Mouse (Mus musculus) MEL (cell line): Measurements from ENCODE around the gene Inava. TPM values are rescaled to one million over a fixed set of nuclear protein-coding genes. Genes with fewer than 3 reads are reported as not detected.
A peak's percentile ranks its signal among the peaks of the same experiment; 100 is the strongest.

Experiments used
- DNase-seq: peaks from one replicate; pipeline ENCODE4 v3.0.0; 2011; ENCODE audit warnings: low read depth, low spot score
- H3K27ac ChIP-seq: 2 replicates; pipeline ENCODE4 v1.5.1; 2012; ENCODE audit warnings: low read depth, mild to moderate bottlenecking, control low read depth, low read length, moderate library complexity; ENCODE audit not compliant: control insufficient read depth
- H3K27me3 ChIP-seq, 2 experiments: fragments of 150-350 bp in 1 of 2; sonication (generic) in 1 of 2; 2 replicates each; pipeline ENCODE4 v1.6.1; 2012; ENCODE audit warnings: low read length in 2 of 2, mild to moderate bottlenecking in 2 of 2, improper control_type of control experiment in 1 of 2, moderate library complexity in 1 of 2; ENCODE audit not compliant: insufficient read depth in 2 of 2, control insufficient read depth in 1 of 2
- H3K36me3 ChIP-seq, 2 experiments: 2 replicates each; pipeline ENCODE4 v1.6.1; 2012 to 2014; ENCODE audit warnings: low read length in 2 of 2, improper control_type of control experiment in 1 of 2, inconsistent platforms in 1 of 2, mild to moderate bottlenecking in 1 of 2; ENCODE audit not compliant: insufficient read depth in 2 of 2, control insufficient read depth in 1 of 2
- H3K4me1 ChIP-seq, 2 experiments: fragments of 150-350 bp in 1 of 2; sonication (generic) in 1 of 2; 2 replicates each; pipeline ENCODE4 v1.6.1; 2012; ENCODE audit warnings: low read length in 2 of 2, improper control_type of control experiment in 1 of 2, mild to moderate bottlenecking in 1 of 2; ENCODE audit not compliant: insufficient read depth in 2 of 2, control insufficient read depth in 1 of 2
- H3K4me3 ChIP-seq, 2 experiments: fragments of 150-350 bp in 1 of 2; sonication (generic) in 1 of 2; 2 replicates each; pipeline ENCODE4 v1.5.1; 2012; ENCODE audit warnings: low read depth in 2 of 2, low read length in 2 of 2, mild to moderate bottlenecking in 2 of 2, moderate library complexity in 2 of 2, control low read depth in 1 of 2, improper control_type of control experiment in 1 of 2; ENCODE audit not compliant: control insufficient read depth in 1 of 2, insufficient read depth in 1 of 2
- H3K79me2 ChIP-seq: 2 replicates; pipeline ENCODE4 v1.6.1; 2012; ENCODE audit warnings: mild to moderate bottlenecking, low read length, moderate library complexity; ENCODE audit not compliant: control insufficient read depth, poor library complexity, insufficient read depth
- H3K9ac ChIP-seq: 2 replicates; pipeline ENCODE4 v1.6.1; 2012; ENCODE audit warnings: low read depth, mild to moderate bottlenecking, control low read depth, low read length, moderate library complexity; ENCODE audit not compliant: control insufficient read depth, poor library complexity, severe bottlenecking
- H3K9me3 ChIP-seq: fragments of 150-350 bp; sonication (generic); replicated peaks from 2 replicates; pipeline ENCODE4 v1.6.1; 2012; ENCODE audit warnings: mild to moderate bottlenecking, low read length, improper control_type of control experiment, moderate library complexity; ENCODE audit not compliant: insufficient read depth
- BHLHE40 ChIP-seq: IDR thresholded peaks from 2 replicates; pipeline ENCODE4 v1.6.1; 2012; ENCODE audit warnings: low read depth, mild to moderate bottlenecking, inconsistent platforms, low read length, improper control_type of control experiment, borderline replicate concordance
- CTCF ChIP-seq, 3 experiments: IDR thresholded peaks in 2 of 3; conservative IDR thresholded peaks in 1 of 3; 2 replicates each; pipeline ENCODE4 v1.5.1; 2011 to 2012; ENCODE audit warnings: low read length in 3 of 3, low read depth in 2 of 3, mild to moderate bottlenecking in 2 of 3, improper control_type of control experiment in 1 of 3, inconsistent platforms in 1 of 3, mixed read lengths in 1 of 3, moderate library complexity in 1 of 3; ENCODE audit not compliant: control insufficient read depth in 1 of 3, insufficient read depth in 1 of 3, poor library complexity in 1 of 3, severe bottlenecking in 1 of 3
- E2F4 ChIP-seq: IDR thresholded peaks from 2 replicates; pipeline ENCODE4 v1.6.1; 2011; ENCODE audit warnings: low read depth, low read length, improper control_type of control experiment, borderline replicate concordance
- ELF1 ChIP-seq: IDR thresholded peaks from 2 replicates; pipeline ENCODE4 v1.6.1; 2014; ENCODE audit warnings: low read depth, mild to moderate bottlenecking, inconsistent platforms, low read length, improper control_type of control experiment, moderate library complexity
- ETS1 ChIP-seq: IDR thresholded peaks from 2 replicates; pipeline ENCODE4 v1.6.1; 2012; ENCODE audit warnings: low read depth, mild to moderate bottlenecking, inconsistent platforms, low read length, improper control_type of control experiment, moderate library complexity
- GABPA ChIP-seq: IDR thresholded peaks from 2 replicates; pipeline ENCODE4 v1.6.1; 2012; ENCODE audit warnings: low read depth, mild to moderate bottlenecking, inconsistent platforms, low read length, improper control_type of control experiment, moderate library complexity
- GATA1 ChIP-seq: IDR thresholded peaks from 2 replicates; pipeline ENCODE4 v1.6.1; 2011; ENCODE audit warnings: low read depth, low read length, improper control_type of control experiment
- MAFK ChIP-seq: IDR thresholded peaks from 2 replicates; pipeline ENCODE4 v1.6.1; 2011; ENCODE audit warnings: low read depth, mild to moderate bottlenecking, low read length, improper control_type of control experiment, borderline replicate concordance
- MEF2A ChIP-seq: IDR thresholded peaks from 2 replicates; pipeline ENCODE4 v1.6.1; 2014; ENCODE audit warnings: low read depth, mild to moderate bottlenecking, inconsistent platforms, low read length, improper control_type of control experiment; ENCODE audit not compliant: poor library complexity, insufficient replicate concordance, severe bottlenecking; ENCODE audit errors: extremely low read depth
- MYB ChIP-seq: IDR thresholded peaks from 2 replicates; pipeline ENCODE4 v1.6.1; 2011; ENCODE audit warnings: mild to moderate bottlenecking, low read depth, low read length, improper control_type of control experiment
- NRF1 ChIP-seq: IDR thresholded peaks from 2 replicates; pipeline ENCODE4 v1.6.1; 2014; ENCODE audit warnings: low read depth, mild to moderate bottlenecking, inconsistent platforms, low read length, improper control_type of control experiment, moderate library complexity; ENCODE audit not compliant: poor library complexity, insufficient read depth, severe bottlenecking
- POLR2A ChIP-seq, 2 experiments: IDR thresholded peaks; 2 replicates each; pipeline ENCODE4 v1.6.1; 2011 to 2012; ENCODE audit warnings: low read length in 2 of 2, mild to moderate bottlenecking in 2 of 2, control low read depth in 1 of 2, improper control_type of control experiment in 1 of 2, low read depth in 1 of 2, moderate library complexity in 1 of 2; ENCODE audit not compliant: control insufficient read depth in 1 of 2, insufficient read depth in 1 of 2, poor library complexity in 1 of 2
- POLR2AphosphoS2 ChIP-seq: IDR thresholded peaks from 2 replicates; pipeline ENCODE4 v1.6.1; 2011; ENCODE audit warnings: low read length, improper control_type of control experiment
- RAD21 ChIP-seq: IDR thresholded peaks from 2 replicates; pipeline ENCODE4 v1.6.1; 2011; ENCODE audit warnings: mild to moderate bottlenecking, low read depth, low read length, improper control_type of control experiment
- RCOR1 ChIP-seq: IDR thresholded peaks from 2 replicates; pipeline ENCODE4 v1.6.1; 2012; ENCODE audit warnings: low read depth, mild to moderate bottlenecking, inconsistent platforms, low read length, improper control_type of control experiment
- SMC3 ChIP-seq: IDR thresholded peaks from 2 replicates; pipeline ENCODE4 v1.6.1; 2011; ENCODE audit warnings: low read depth, low read length, improper control_type of control experiment
- TBP ChIP-seq: IDR thresholded peaks from 2 replicates; pipeline ENCODE4 v1.8.0; 2011; ENCODE audit warnings: low read depth, low read length, improper control_type of control experiment
- UBTF ChIP-seq: IDR thresholded peaks from 2 replicates; pipeline ENCODE4 v1.6.1; 2012; ENCODE audit warnings: low read depth, mild to moderate bottlenecking, inconsistent platforms, low read length, improper control_type of control experiment, moderate library complexity, borderline replicate concordance; ENCODE audit not compliant: insufficient read depth
- USF2 ChIP-seq, 2 experiments: IDR thresholded peaks; 2 replicates each; pipeline ENCODE4 v1.6.1; 2011 to 2012; ENCODE audit warnings: improper control_type of control experiment in 2 of 2, low read length in 2 of 2, borderline replicate concordance in 1 of 2, inconsistent platforms in 1 of 2, low read depth in 1 of 2, mild to moderate bottlenecking in 1 of 2; ENCODE audit not compliant: insufficient read depth in 1 of 2
- ZC3H11A ChIP-seq: IDR thresholded peaks from 2 replicates; pipeline ENCODE4 v1.6.1; 2012; ENCODE audit warnings: low read depth, mild to moderate bottlenecking, inconsistent platforms, low read length, improper control_type of control experiment
- ZKSCAN1 ChIP-seq: IDR thresholded peaks from 2 replicates; pipeline ENCODE4 v1.6.1; 2012; ENCODE audit warnings: low read depth, mild to moderate bottlenecking, inconsistent platforms, low read length, improper control_type of control experiment, moderate library complexity
- ZMIZ1 ChIP-seq: IDR thresholded peaks from 2 replicates; pipeline ENCODE4 v1.6.1; 2012; ENCODE audit warnings: low read depth, mild to moderate bottlenecking, inconsistent platforms, low read length, improper control_type of control experiment, moderate library complexity
- ZNF384 ChIP-seq: IDR thresholded peaks from 2 replicates; pipeline ENCODE4 v1.6.1; 2012; ENCODE audit warnings: low read depth, mild to moderate bottlenecking, inconsistent platforms, low read length, improper control_type of control experiment
- polyA plus RNA-seq, 2 experiments: library from polyadenylated mRNA; stranded (reverse) in 1 of 2; unstranded in 1 of 2; fragments of >175 nt in 1 of 2; fragments of >200 nt in 1 of 2; gene quantifications; 2 replicates each; pipeline versions ENCODE4 v1.2.1 to v1.2.4; 2012; ENCODE audit warnings: low replicate concordance in 2 of 2, low read depth in 1 of 2; ENCODE audit not compliant: insufficient read length in 2 of 2, insufficient read depth in 1 of 2, missing spikeins in 1 of 2
- total RNA-seq: library from RNA; depleted of rRNA; stranded (reverse); fragments of 300-350 nt; gene quantifications from 2 replicates; pipeline ENCODE4 v1.2.3, GENCODE M21; 2012

The Inava gene
- total and polyA plus RNA-seq, 3 experiments = 0.12 to 0.65 TPM; not detected in 1

DNA sequence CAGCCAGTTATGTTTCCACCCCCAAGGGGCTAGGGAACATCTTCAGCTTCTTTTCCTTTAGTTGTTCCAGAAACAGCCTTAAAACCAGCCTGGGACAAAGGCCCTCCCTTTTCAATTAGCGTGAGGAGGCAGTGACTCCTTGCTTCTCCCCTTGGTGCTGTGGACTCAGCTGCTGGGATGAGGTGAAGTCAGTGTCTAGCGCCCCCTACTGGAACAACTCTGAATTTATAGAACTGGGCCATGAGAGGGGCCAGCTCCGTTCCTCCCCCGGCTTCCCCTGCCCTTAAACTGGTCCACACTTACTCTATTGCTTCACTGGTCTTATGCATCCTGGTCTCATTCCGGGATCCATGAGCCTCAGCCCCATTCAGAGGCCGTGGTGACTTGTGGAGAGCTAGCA, 58.9 kb downstream of the Inava start:
- Histone ChIP-seq H3K36me3 (peaks cover 1 to 18% of the 10 kb centered on the region in 2 experiments; a peak in 3 of 4 replicates), H3K9me3 (no peaks in the 10 kb centered on the region), H3K4me1 (peaks cover 16 to 28% of the 10 kb centered on the region in 2 experiments), H3K79me2 (no peaks in the 10 kb centered on the region), H3K27ac (no peak overlapping the region), H3K9ac (no peak overlapping the region), H3K27me3 (no peaks in the 10 kb centered on the region), H3K4me3 (no peak overlapping the region)
- TF ChIP-seq SMC3 = peak; percentile 52
- no peak for TF ChIP-seq MYB
- no peak for TF ChIP-seq BHLHE40
- no peak for TF ChIP-seq RCOR1
- peak; percentile 73 to 80 (median 80) for TF ChIP-seq CTCF (IDR thresholded peaks at IDR 0.05 in 2 of 3, conservative IDR thresholded peaks at IDR 0.05 in 1 of 3; ENCODE audit: control insufficient read depth in 1 of 3, insufficient read depth in 1 of 3, low read depth in 2 of 3, low read length in 3 of 3, poor library complexity in 1 of 3, severe bottlenecking in 1 of 3)
- no peak for TF ChIP-seq UBTF
- TF ChIP-seq RAD21 = peak; percentile 63
- no peak for TF ChIP-seq POLR2A (IDR thresholded peaks at IDR 0.05; ENCODE audit: control insufficient read depth in 1 of 2, insufficient read depth in 1 of 2, low read depth in 1 of 2, low read length in 2 of 2, poor library complexity in 1 of 2)
- TF ChIP-seq ZC3H11A = peak; percentile 37; the same call in 1 of the 2 replicates
- DNase-seq = peak; percentile 73

DNA sequence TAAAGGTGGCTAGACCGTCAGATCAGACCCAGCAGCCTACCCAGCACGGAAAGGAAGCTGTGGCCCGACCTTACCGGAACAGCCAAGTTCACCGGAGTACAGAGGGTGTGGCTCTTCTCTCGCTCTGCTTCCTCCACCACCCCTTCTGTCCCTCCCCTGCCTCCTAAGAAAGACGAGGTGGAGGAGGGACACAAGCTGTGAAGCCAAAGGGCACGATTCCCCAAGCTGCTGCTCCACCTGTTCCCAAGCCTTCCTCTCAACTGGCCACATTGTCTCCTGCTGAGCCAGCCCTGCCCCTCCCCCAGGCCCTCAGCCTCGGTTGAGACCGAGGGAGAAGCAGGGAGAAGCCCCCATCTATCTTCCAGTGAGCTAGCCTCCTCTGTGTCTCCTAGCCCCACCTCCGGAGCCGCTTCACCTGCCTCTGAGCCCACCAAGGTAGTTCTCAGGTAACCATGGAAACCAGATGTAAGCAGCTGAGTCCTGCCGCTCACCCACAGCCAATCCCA, 59.9 kb downstream of the Inava start:
- peak; percentile 71 for DNase-seq
- Histone ChIP-seq H3K79me2 (no peaks in the 10 kb centered on the region), H3K4me1 (peaks cover 10 to 19% of the 10 kb centered on the region in 2 experiments), H3K27me3 (no peaks in the 10 kb centered on the region), H3K4me3 (no peak overlapping the region), H3K27ac (no peak overlapping the region), H3K9me3 (no peaks in the 10 kb centered on the region), H3K36me3 (peaks cover 1 to 10% of the 10 kb centered on the region in 2 experiments; a peak in 3 of 4 replicates), H3K9ac (peak overlapping the region; percentile 32; the same call in 1 of the 2 replicates)
- no peak for TF ChIP-seq ZMIZ1
- TF ChIP-seq ZKSCAN1 = no peak
- TF ChIP-seq MEF2A = no peak
- no peak for TF ChIP-seq GABPA
- TF ChIP-seq UBTF = no peak
- TF ChIP-seq ELF1 = no peak
- TF ChIP-seq RAD21 = no peak
- TF ChIP-seq ETS1 = no peak
- no peak for TF ChIP-seq SMC3
- no peak for TF ChIP-seq BHLHE40
- no peak for TF ChIP-seq ZC3H11A
- TF ChIP-seq GATA1 = no peak
- no peak for TF ChIP-seq E2F4
- no peak for TF ChIP-seq NRF1
- no peak for TF ChIP-seq USF2 (IDR thresholded peaks at IDR 0.05; ENCODE audit: borderline replicate concordance in 1 of 2, insufficient read depth in 1 of 2, low read depth in 1 of 2, low read length in 2 of 2)
- no peak for TF ChIP-seq CTCF (IDR thresholded peaks at IDR 0.05 in 2 of 3, conservative IDR thresholded peaks at IDR 0.05 in 1 of 3; ENCODE audit: control insufficient read depth in 1 of 3, insufficient read depth in 1 of 3, low read depth in 2 of 3, low read length in 3 of 3, poor library complexity in 1 of 3, severe bottlenecking in 1 of 3)
- TF ChIP-seq TBP = no peak
- TF ChIP-seq POLR2AphosphoS2 = no peak
- no peak for TF ChIP-seq MAFK
- no peak for TF ChIP-seq ZNF384
